Mouse (Mus musculus): Measurements from ENCODE around the gene Usp39.
A peak's percentile ranks its signal among the peaks of the same experiment; 100 is the strongest.

Gene Usp39

DNA sequence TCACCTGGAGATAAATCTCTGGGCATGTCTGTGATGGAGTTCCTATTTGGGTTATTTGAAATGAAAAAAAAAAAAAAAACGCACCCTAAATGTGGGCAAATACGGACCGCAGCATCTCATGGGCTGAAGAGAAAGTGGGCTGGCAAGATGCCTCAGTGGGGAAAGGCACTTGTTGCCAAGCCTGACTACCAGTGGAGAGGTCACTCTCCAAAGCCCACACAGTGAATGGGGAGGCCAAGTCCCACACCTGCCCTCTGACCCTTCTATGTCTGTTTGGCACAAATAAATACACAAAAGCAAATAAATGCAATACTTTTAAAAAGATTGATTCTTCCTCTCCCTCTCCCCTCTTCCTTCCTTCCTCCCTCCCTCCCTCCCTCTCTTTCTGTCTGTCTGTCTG, 55.5 kb downstream of the Usp39 start:
- no peak for DNase-seq

GRCm38 (mm10) chr6:72283914-72284313, 61.1 kb downstream of the Usp39 start:
- DNase-seq, result peak; percentile 77 to 82

DNA sequence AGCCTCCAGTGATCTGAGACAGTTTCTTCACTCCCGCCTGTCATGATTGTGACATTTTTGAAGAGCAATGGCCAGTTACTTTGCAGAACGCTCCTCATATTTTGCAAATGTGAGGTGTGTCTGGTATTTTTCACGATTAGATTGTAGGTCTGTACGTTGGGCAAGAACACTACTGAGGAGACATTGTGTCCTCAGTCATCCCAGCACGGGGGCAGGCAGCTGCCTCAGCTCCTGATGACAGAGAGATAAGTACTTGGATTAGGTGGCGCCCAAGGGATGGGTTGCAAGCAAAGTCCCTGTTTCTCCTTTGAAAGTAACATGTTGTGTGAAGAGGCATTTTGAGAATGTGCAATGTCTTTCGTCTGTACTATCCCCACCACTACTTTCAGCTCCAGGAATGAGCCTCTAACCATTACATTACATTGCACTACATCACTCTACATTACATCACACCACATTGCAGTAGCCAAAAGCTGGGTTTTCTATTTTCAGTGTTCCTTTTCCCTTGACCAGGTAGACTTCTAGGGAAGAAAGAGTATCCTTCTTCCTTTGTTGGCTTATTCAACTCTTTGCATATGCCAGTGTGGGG, 64.5 kb downstream of the Usp39 start:
- no peak for DNase-seq

DNA sequence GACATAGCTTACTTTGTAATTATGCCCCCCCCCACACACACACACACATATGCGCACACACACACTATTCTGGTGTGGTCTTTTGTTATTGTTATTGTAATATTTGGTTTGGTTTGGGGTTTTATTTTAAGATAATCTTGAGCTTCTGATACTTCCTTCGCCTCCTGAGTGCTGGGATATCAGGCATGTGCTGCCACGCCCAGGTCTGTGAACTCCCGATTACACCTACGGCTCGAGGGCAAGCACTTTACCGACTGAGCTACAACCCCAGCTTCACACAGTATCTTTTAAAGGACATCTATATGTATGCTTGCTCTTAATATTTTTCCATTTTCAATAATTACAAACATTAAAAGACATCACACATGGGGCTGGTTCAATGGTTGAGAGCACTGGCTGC, 65.5 kb downstream of the Usp39 start:
- DNase-seq, result no peak

DNA sequence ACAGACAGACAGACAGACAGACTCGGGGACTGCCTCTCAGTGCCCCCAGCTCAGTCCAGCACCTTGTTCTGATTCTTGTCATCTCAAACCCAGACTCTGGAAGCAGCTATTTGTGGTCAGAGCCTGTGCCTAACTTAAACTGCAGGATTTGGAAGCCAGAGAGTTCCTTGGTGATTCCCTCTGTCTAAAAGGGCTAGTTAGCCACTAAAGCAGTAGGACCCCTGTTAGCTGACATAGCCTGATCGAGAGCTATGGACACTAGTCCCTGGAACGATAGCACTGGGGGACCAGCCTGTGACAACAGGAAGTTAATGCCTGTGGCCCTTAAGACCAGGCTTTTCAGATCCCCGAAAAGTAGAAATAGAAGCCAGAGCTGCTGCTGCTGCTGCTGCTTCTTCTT, 66.1 kb downstream of the Usp39 start:
- no peak for DNase-seq

- DNase-seq, result peak; percentile 26 to 38
Observed at GRCm38 (mm10) chr6:72277508-72278166, 67.3 kb downstream of the Usp39 start.

DNA sequence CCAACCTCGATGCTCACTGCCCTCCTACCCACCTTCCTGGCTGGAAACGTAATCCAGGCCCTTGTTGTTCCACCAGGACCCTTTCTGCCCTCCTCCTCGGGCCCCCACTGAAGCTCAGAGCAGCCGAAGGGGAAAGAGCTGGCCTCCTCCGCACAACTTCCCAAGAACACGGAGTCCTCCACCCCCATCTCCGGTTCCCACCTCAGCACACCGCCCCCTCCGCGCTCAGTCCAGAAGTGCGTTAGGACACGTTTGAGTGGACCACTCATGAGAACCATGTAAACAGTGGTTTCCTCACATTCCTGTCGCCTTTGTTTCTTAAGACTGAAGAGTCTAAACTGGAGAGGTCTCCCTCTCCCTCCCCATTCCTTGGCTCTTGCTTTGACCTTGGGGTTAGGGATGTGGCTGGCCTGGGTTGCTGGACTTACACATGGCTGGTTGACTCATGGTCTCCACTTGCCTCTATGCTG, 68.0 kb downstream of the Usp39 start:
- peak in 1 of 2 experiments; percentile 31 for DNase-seq

GRCm38 (mm10) chr6:72276141-72276540, 68.8 kb downstream of the Usp39 start:
- DNase-seq, result no peak

GRCm38 (mm10) chr6:72275527-72275926, 69.5 kb downstream of the Usp39 start:
- DNase-seq, result no peak

DNA sequence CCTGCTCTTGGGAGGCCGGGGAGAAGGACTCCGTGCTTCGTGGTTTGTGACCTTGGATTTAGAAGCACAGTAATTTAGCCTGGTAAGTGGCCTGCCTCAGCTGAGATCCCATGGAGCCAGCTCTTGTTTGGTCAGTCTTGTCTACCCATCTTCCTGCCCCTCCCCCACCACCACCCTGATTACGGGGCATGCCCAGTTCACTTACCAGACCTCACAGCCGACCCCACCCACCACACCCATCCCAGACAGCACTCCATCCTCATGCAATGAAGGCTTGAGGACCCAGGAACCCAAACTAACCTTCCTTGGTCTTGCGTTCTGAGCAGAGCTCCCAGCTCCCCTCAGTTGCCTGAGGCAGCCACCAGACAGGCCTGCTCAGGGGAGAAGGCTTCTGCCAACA, 71.8 kb downstream of the Usp39 start:
- DNase-seq, result no peak

GRCm38 (mm10) chr6:72272161-72272696, 72.8 kb downstream of the Usp39 start:
- DNase-seq, result no peak

DNA sequence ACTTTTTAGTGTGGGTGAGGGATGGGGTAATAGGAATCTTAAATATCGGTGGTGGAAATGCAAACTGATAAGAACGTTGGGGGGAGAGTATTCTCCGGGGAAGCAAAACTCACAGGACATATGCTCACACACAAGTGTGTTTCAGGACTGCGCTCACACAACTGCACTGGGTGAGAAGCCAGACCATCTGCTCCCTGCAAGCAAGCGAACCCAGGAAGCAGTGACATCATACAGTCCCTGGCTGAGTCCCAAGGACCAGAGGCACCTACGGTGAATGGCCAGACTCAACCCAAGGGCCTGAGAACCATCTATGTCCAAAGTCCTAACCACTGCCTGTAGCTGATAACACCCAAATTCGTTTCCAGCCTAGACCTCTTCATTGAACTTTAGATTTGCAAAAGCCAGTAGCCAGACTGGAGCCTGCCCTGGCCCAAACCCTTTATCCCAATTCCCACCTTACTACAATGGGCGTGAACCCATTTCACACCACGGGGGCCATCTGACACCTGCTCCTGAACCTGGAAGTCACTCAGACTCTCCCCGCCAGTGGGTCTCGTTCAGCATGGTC, 73.9 kb downstream of the Usp39 start:
- DNase-seq, result no peak

- no peak for DNase-seq
Observed at GRCm38 (mm10) chr6:72270258-72270657, 74.7 kb downstream of the Usp39 start.

Measured in kidney, postnatal 4 days (tissue).